Mouse (Mus musculus) forebrain, embryonic 10.5 days (tissue): ENCODE results near the gene Sspn. TPM values are rescaled to one million over a fixed set of nuclear protein-coding genes. Genes with fewer than 3 reads are reported as not detected.

ENCODE experiments used
- DNase-seq: peaks from one replicate; pipeline ENCODE4 v3.0.0-alpha.2; 2017; ENCODE audit warnings: low spot score; ENCODE audit errors: extremely low spot score
- H3K27ac ChIP-seq: fragments of 300-500 bp; sonication (generic); 2 replicates; pipeline ENCODE4 v1.5.1; 2016; ENCODE audit warnings: mild to moderate bottlenecking
- H3K27me3 ChIP-seq: fragments of 300-500 bp; sonication (generic); 2 replicates; pipeline ENCODE4 v1.6.1; 2016; ENCODE audit warnings: mild to moderate bottlenecking; ENCODE audit not compliant: poor library complexity, severe bottlenecking
- H3K36me3 ChIP-seq: fragments of 300-500 bp; sonication (generic); replicated peaks from 2 replicates; pipeline ENCODE4 v1.6.1; 2016; ENCODE audit warnings: mild to moderate bottlenecking, moderate library complexity
- H3K4me1 ChIP-seq: fragments of 300-500 bp; sonication (generic); 2 replicates; pipeline ENCODE4 v1.6.1; 2016
- H3K4me3 ChIP-seq: fragments of 300-500 bp; sonication (generic); 2 replicates; pipeline ENCODE4 v1.5.1; 2016; ENCODE audit warnings: mild to moderate bottlenecking, moderate library complexity
- H3K9me3 ChIP-seq: fragments of 300-500 bp; sonication (generic); 2 replicates; pipeline ENCODE4 v1.6.1; 2016; ENCODE audit warnings: mild to moderate bottlenecking, moderate library complexity
- WGBS: fragments of 180-500 bp; shearing (Covaris S2); methylation state at CpG from one replicate; pipeline ENCODE4 v1.1.7; 2016; 5-methylcytosine and 5-hydroxymethylcytosine counted together
- polyA plus RNA-seq: library from polyadenylated mRNA; unstranded; fragments of >200 nt; fragmentation: Nextera tagmentation; extraction: Ambion mirVana; gene quantifications from 2 replicates; pipeline ENCODE4 v1.2.1, GENCODE M21; 2016

Gene Sspn
- polyA plus RNA-seq, 1 experiment from 2014 or later, result 1.8 TPM

GRCm38 (mm10) chr6:146014312-146014711 lies 82.9 kb downstream of the Sspn start:
- H3K27me3 ChIP-seq, result peaks cover 5% of the 10 kb centered on the region; the same call in 1 of the 2 replicates
- H3K9me3 ChIP-seq, result no peaks in the 10 kb centered on the region
- no peak overlapping the region for H3K4me3 ChIP-seq
- no peak overlapping the region for H3K27ac ChIP-seq
- H3K4me1 ChIP-seq, result peaks cover 8% of the 10 kb centered on the region; the same call in 1 of the 2 replicates
- no peak for DNase-seq
- H3K36me3 ChIP-seq, result no peaks in the 10 kb centered on the region
- 94% methylated on average over 3 of the region's 3 CpGs for WGBS

Other genes with a start within 250 kb of the Sspn start
- gene Rassf8, start 184.9 kb upstream of the Sspn start, polyA plus RNA-seq, result 1.7 and 2.3 TPM in 2 replicates
- gene Bhlhe41, start 66.1 kb upstream of the Sspn start, polyA plus RNA-seq, result 1.6 and 2.1 TPM in 2 replicates